Mouse (Mus musculus) left cerebral cortex, adult 2 months (tissue): Measurements from ENCODE around the gene Mad1l1. TPM values are rescaled to one million over a fixed set of nuclear protein-coding genes. Genes with fewer than 3 reads are reported as not detected.
A peak's percentile ranks its signal among the peaks of the same experiment; 100 is the strongest.

Source experiments
- DNase-seq, 2 experiments: peaks; one replicate each; pipeline ENCODE4 v3.0.0; 2021 to 2022; ENCODE audit warnings: low spot score in 2 of 2, mixed read lengths in 1 of 2; ENCODE audit errors: extremely low spot score in 1 of 2
- H3K27ac ChIP-seq: fragments of 200-600 bp; 2 replicates; pipeline ENCODE4 v1.8.1; 2022
- H3K4me3 ChIP-seq: fragments of 200-600 bp; 2 replicates; pipeline ENCODE4 v1.8.1; 2022
- CTCF ChIP-seq: fragments of 200-600 bp; IDR thresholded peaks from 2 replicates; pipeline ENCODE4 v1.8.1; 2022; ENCODE audit warnings: antibody characterized with exemption, mild to moderate bottlenecking, moderate library complexity
- intact Hi-C: fragments of 180-260 bp; cut with DNase I; formaldehyde crosslinking; loops from one replicate; pipeline ENCODE4 v1.15.1; 2025
- total RNA-seq, 2 experiments: library from RNA; stranded (reverse); gene quantifications; 2 replicates each; pipeline ENCODE4 v1.2.3; 2021

The Mad1l1 gene
- total RNA-seq, 2 experiments from 2014 or later, result 14.1 to 17.6 TPM

GRCm38 (mm10) chr5:140114512-140115060 lies 206.8 kb downstream of the Mad1l1 start:
- intact Hi-C loops, result no loop called here
- DNase-seq, result no peak
- H3K27ac ChIP-seq, result no peak overlapping the region
- no peak for TF ChIP-seq CTCF
- H3K4me3 ChIP-seq, result no peak overlapping the region

- TF ChIP-seq CTCF, result no peak
- no peak overlapping the region for H3K27ac ChIP-seq
- no peak overlapping the region for H3K4me3 ChIP-seq
- DNase-seq, result no peak
- intact Hi-C loops, result no loop called here
Observed at GRCm38 (mm10) chr5:140113281-140113680, 208.1 kb downstream of the Mad1l1 start.

- Histone ChIP-seq H3K27ac (no peak overlapping the region), H3K4me3 (no peak overlapping the region)
- no peak for DNase-seq
- TF ChIP-seq CTCF, result no peak
- intact Hi-C loops, result no loop called here
Observed at GRCm38 (mm10) chr5:140110024-140110423, 211.3 kb downstream of the Mad1l1 start.

DNA sequence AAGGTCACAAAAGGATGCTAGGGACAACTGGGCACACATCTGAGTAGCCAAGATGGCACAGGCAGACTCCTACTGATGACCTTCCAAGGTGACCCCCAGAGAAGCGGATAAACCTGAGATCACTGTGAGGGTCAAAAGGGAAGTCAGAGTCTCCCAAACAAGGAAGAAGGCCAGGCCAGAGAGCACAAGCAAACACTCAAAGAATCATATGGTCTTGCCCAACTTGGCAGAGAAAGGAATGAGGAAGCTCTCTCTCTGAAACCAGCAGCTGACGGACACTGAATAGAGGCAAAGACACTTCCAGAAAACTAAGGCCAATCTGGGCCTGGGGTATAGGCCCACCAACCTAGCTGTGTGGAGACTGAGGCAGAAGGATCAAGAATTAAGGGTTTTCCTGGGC lies 213.4 kb downstream of the Mad1l1 start:
- no peak for DNase-seq
- Histone ChIP-seq H3K4me3 (no peak overlapping the region), H3K27ac (no peak overlapping the region)
- intact Hi-C loops, result no loop called here
- TF ChIP-seq CTCF, result no peak

- intact Hi-C loops, result no loop called here
- TF ChIP-seq CTCF, result no peak
- no peak overlapping the region for H3K27ac ChIP-seq
- H3K4me3 ChIP-seq, result no peak overlapping the region
- DNase-seq, result no peak
Observed at GRCm38 (mm10) chr5:140106051-140106450, 215.3 kb downstream of the Mad1l1 start.

- no peak overlapping the region for H3K27ac ChIP-seq
- intact Hi-C loops, result no loop called here
- no peak overlapping the region for H3K4me3 ChIP-seq
- no peak for TF ChIP-seq CTCF
- no peak for DNase-seq
Observed at GRCm38 (mm10) chr5:140104891-140105290, 216.5 kb downstream of the Mad1l1 start.

DNA sequence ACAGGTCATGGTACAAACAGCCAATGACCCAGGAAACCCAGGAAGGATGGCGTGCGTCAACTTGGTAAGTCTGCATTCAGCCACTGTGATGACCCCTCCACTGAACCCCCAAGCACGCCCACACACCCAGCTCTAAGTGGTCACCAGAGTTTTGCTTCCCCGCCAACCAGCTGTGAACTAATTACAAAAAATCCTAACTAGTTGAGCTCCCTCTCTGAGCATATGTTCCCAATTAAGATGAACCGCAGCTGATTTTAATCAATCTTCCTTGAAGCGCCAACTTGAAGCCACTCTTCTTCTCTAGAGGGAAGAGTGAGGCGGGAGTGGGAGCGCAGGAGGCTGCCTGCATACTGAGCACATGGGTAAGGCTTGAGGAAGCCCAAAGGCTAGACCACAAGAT lies 218.6 kb downstream of the Mad1l1 start:
- Histone ChIP-seq H3K27ac (no peak overlapping the region), H3K4me3 (no peak overlapping the region)
- intact Hi-C loops, result no loop called here

GRCm38 (mm10) chr5:140101409-140102009 lies 219.8 kb downstream of the Mad1l1 start:
- intact Hi-C loops, result no loop called here
- TF ChIP-seq CTCF, result no peak
- Histone ChIP-seq H3K4me3 (no peak overlapping the region), H3K27ac (peak overlapping the region; percentile 78)
- DNase-seq, result peak; percentile 23 to 49

More for the DNA sequence above, 218.6 kb downstream of the Mad1l1 start:
- TF ChIP-seq CTCF, result no peak
- DNase-seq, result no peak

DNA sequence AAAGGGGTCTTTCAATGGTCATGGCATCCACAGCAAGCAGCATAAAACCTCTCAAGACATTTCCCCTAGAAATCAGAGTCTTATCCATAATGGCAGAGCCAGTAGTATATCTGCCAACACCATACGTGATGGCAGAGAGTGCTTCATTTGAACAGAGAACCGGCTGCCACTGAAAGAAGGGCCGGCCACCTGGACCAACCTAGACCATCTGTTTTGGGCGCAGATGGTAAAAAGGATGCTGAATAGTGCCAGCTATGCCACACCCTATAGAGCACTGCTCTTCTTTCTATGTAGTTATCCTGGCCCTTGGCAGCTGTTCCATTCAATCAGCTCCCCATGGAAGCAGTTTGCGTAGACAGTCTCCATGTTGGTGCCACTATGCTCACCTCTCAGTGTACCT lies 222.6 kb downstream of the Mad1l1 start:
- no peak overlapping the region for H3K27ac ChIP-seq
- no peak overlapping the region for H3K4me3 ChIP-seq
- intact Hi-C loops, result no loop called here
- no peak for DNase-seq
- no peak for TF ChIP-seq CTCF

- H3K27ac ChIP-seq, result peak overlapping the region; percentile 47
- DNase-seq, result peak in 1 of 2 experiments; percentile 59
- H3K4me3 ChIP-seq, result no peak overlapping the region
- no peak for TF ChIP-seq CTCF
- intact Hi-C loops, result no loop called here
Observed at GRCm38 (mm10) chr5:140095203-140095602, 226.1 kb downstream of the Mad1l1 start.

GRCm38 (mm10) chr5:140093489-140093888 lies 227.9 kb downstream of the Mad1l1 start:
- DNase-seq, result no peak
- intact Hi-C loops, result no loop called here
- H3K4me3 ChIP-seq, result no peak overlapping the region
- no peak for TF ChIP-seq CTCF
- no peak overlapping the region for H3K27ac ChIP-seq

- intact Hi-C loops, result no loop called here
- H3K4me3 ChIP-seq, result no peak overlapping the region
- no peak for TF ChIP-seq CTCF
- peak; percentile 56 to 72 for DNase-seq
- H3K27ac ChIP-seq, result no peak overlapping the region; the same call in 1 of the 2 replicates
Observed at GRCm38 (mm10) chr5:140091601-140092000, 229.8 kb downstream of the Mad1l1 start.

DNA sequence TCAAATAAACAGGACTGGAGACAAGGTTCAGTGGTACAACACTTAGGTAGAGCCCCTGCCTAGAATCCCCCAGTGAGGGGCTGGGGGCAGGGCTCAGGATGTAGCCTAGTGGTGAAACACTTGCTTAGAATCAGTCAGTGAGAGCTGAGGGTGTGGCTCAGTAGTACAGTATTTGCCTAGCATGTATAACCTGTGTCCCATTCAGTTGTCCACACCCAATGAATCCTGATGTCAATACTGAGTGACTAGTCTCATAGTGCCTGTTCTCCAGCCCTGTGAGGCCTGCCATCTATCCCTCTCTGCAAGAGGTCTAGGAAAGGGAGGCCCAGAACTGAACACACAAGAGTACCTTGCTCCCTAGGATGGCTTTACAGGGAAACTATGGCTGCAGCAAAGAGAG lies 232.1 kb downstream of the Mad1l1 start:
- DNase-seq, result no peak
- intact Hi-C loops, result loop anchor here (5.0 kb wide), 1 partner anchor 182 kb away; the partner anchor contains the start of gene Elfn1
- Histone ChIP-seq H3K27ac (no peak overlapping the region), H3K4me3 (no peak overlapping the region)
- no peak for TF ChIP-seq CTCF
